Mouse (Mus musculus) limb, embryonic 13.5 days (tissue): ENCODE measurements at regions not wholly inside any gene's neighbourhood (a gene's known extent, or its start where the extent isn't known, plus 50 kb on each side); places are given as distances from the start of the nearest gene placed in this dataset.

Source experiments
- ATAC-seq: fragments of 200-750 bp; cut with Nextera tagmentation; 2 replicates; pipeline ENCODE4 v1.8.0; 2017; ENCODE audit warnings: low read depth, moderate number of reproducible peaks, moderate TSS enrichment; ENCODE audit not compliant: low FRiP score
- H3K27ac ChIP-seq: fragments of 300-500 bp; sonication (generic); 2 replicates; pipeline ENCODE4 v1.5.1; 2015; ENCODE audit warnings: inconsistent platforms, mild to moderate bottlenecking, moderate library complexity
- H3K27me3 ChIP-seq: fragments of 300-500 bp; sonication (generic); 2 replicates; pipeline ENCODE4 v1.6.1; 2015; ENCODE audit warnings: mild to moderate bottlenecking, inconsistent platforms
- H3K36me3 ChIP-seq: fragments of 300-500 bp; sonication (generic); 2 replicates; pipeline ENCODE4 v1.6.1; 2015; ENCODE audit warnings: inconsistent platforms, mild to moderate bottlenecking, moderate library complexity
- H3K4me1 ChIP-seq: fragments of 300-500 bp; sonication (generic); 2 replicates; pipeline ENCODE4 v1.6.1; 2015; ENCODE audit warnings: inconsistent platforms
- H3K4me2 ChIP-seq: fragments of 300-500 bp; sonication (generic); replicated peaks from 2 replicates; pipeline ENCODE4 v1.6.1; 2015; ENCODE audit warnings: inconsistent platforms, mild to moderate bottlenecking, moderate library complexity
- H3K4me3 ChIP-seq: fragments of 300-500 bp; sonication (generic); 2 replicates; pipeline ENCODE4 v1.5.1; 2015; ENCODE audit warnings: moderate library complexity, mild to moderate bottlenecking, inconsistent platforms
- H3K9ac ChIP-seq: fragments of 300-500 bp; sonication (generic); 2 replicates; pipeline ENCODE4 v1.6.1; 2015; ENCODE audit warnings: mild to moderate bottlenecking, inconsistent platforms
- H3K9me3 ChIP-seq: fragments of 300-500 bp; sonication (generic); 2 replicates; pipeline ENCODE4 v1.6.1; 2016; ENCODE audit warnings: inconsistent platforms
- WGBS: fragments of 180-500 bp; shearing (Covaris S2); methylation state at CpG from one replicate; pipeline ENCODE4 v1.1.7; 2015; 5-methylcytosine and 5-hydroxymethylcytosine counted together

DNA sequence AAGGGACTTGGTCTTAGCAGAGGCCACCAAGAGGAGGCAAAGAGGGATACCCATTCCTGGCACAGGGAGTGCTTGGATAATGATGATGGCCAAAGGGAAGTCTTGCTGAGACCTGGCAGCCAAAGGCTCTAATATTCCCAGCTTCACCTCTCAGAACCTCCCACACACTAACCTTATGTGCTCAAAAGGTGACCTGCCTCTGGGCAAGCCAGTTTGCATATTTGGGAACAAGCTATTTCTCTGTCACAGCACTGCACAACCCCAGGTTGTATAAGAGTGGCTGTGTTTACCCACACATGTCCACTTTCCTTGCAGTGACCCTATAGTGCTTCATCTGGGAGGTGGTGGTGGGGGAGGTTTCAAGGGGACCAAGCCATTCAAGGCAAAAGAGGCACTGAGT, 76.9 kb upstream of the Plekhg1 start:
- ATAC-seq: no peak
- Histone ChIP-seq H3K27ac (no peak overlapping the region), H3K9ac (no peak overlapping the region), H3K4me2 (no peak overlapping the region), H3K4me3 (no peak overlapping the region), H3K36me3 (no peaks in the 10 kb centered on the region), H3K27me3 (no peaks in the 10 kb centered on the region), H3K9me3 (no peaks in the 10 kb centered on the region), H3K4me1 (no peaks in the 10 kb centered on the region)

DNA sequence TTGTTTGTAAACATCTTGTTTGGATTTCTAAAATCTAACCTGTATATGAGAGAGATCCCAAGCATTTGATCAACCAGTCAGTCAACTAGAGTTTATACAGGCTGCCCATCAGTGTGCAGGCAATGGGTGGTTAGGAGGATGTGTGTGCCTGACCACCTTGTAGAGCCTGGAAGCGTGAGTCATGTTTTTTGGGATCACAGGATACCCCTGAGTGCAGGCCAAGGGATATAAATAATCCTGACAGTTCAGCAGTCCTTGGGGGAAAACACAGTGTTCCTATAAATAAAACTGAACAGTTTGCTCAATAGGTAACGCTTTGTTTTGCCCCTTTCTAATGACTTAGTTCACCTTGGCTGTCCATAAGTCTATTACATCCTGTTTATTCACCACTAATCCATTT, 55.7 kb upstream of the Plekhg1 start:
- Histone ChIP-seq H3K9ac (no peak overlapping the region), H3K4me2 (no peak overlapping the region), H3K4me1 (no peaks in the 10 kb centered on the region), H3K4me3 (no peak overlapping the region), H3K9me3 (no peaks in the 10 kb centered on the region), H3K36me3 (no peaks in the 10 kb centered on the region), H3K27ac (no peak overlapping the region), H3K27me3 (no peaks in the 10 kb centered on the region)
- no peak for ATAC-seq
- 57% methylated on average over 2 of the region's 2 CpGs for WGBS
